Mouse (Mus musculus) lung, adult 2 months (tissue): Measurements from ENCODE around the gene Gm5617.

Source experiments
- CTCF ChIP-seq: fragments of 200-500 bp; IDR thresholded peaks from 2 replicates; pipeline ENCODE4 v1.5.1; 2011; ENCODE audit warnings: mild to moderate bottlenecking, low read length, control low read depth; ENCODE audit not compliant: insufficient read depth
- POLR2A ChIP-seq: fragments of 200-500 bp; IDR thresholded peaks from 2 replicates; pipeline ENCODE4 v1.6.1; 2011; ENCODE audit warnings: low read depth, mild to moderate bottlenecking, control low read depth, low read length, borderline replicate concordance; ENCODE audit errors: extremely low read depth

- TF ChIP-seq CTCF (no peak), POLR2A (no peak)
These were observed 43.4 kb downstream of the Gm5617 start for GRCm38 (mm10) chr9:48538688-48539087.
